Mouse (Mus musculus): ENCODE data around the gene Nat10.

- no peak for TF ChIP-seq CTCF (IDR thresholded peaks at IDR 0.05; ENCODE audit: low read depth)
- no peak for TF ChIP-seq EP300 (IDR thresholded peaks at IDR 0.05; ENCODE audit: low read depth)
Measured at GRCm38 (mm10) chr2:103682261-103682722, 78.8 kb downstream of the Nat10 start.
